ENCODE assay signal across 25 mouse cellular contexts in genomic region chr17:87794801-87795200, GRCm38 (mm10). TPM values are rescaled to one million over a fixed set of nuclear protein-coding genes. Genes with fewer than 3 reads are reported as not detected.
DNase-seq lines count a peak whose midpoint lies in the region; ATAC-seq and TF ChIP-seq lines count a peak whose summit lies in the region.
"Had no signal": no experiment of that assay in that cellular context is flagged by ENCODE, and none has a peak within 500 bp of the region (broad histone marks: within the 10 kb centered on the region; RNA-seq: fewer than 3 reads in every experiment).

No protein-coding gene starts in this region.

- no peak overlapping the region for H3K4me2 ChIP-seq in liver, postnatal 0 days (ENCODE audit: low read depth, low read length)
- no peak overlapping the region for H3K4me2 ChIP-seq in liver, embryonic 11.5 days
- H3K4me2 ChIP-seq: hindbrain, embryonic 12.5 days; liver, embryonic 15.5 days had no signal

- no peak for ATAC-seq in liver, postnatal 0 days
- no peak for ATAC-seq in liver, embryonic 11.5 days (replicated peaks; ENCODE audit: low FRiP score)
- ATAC-seq: activated CD4-positive, CD25-positive, alpha-beta regulatory T cell, adult 4 months; forebrain, embryonic 14.5 days; inflammation-experienced regulatory T-cells, adult 6 months; lung, postnatal 0 days had no signal

- no peaks in the 10 kb centered on the region for H3K36me3 ChIP-seq in liver, postnatal 0 days (replicated peaks; ENCODE audit: insufficient read depth, low read length)
- no peaks in the 10 kb centered on the region for H3K36me3 ChIP-seq in liver, embryonic 11.5 days (ENCODE audit: control insufficient read depth, insufficient read depth, low read length)
- H3K36me3 ChIP-seq: embryonic facial prominence, embryonic 10.5 days; G1E; hindbrain, embryonic 12.5 days; liver, embryonic 15.5 days had no signal

- no peak for TF ChIP-seq EP300 in liver, postnatal 0 days (IDR thresholded peaks at IDR 0.05; ENCODE audit: low read depth)

- peaks cover 19% of the 10 kb centered on the region for H3K4me1 ChIP-seq in liver, postnatal 0 days (ENCODE audit: insufficient read depth)
- H3K4me1 ChIP-seq in liver, embryonic 11.5 days (replicated peaks; ENCODE audit: control insufficient read depth, insufficient read depth, low read length), result peaks cover 3% of the 10 kb centered on the region

- WGBS in liver, postnatal 0 days (ENCODE audit: insufficient replicate concordance), result 67% methylated on average over 5 of the region's 5 CpGs
- WGBS in liver, embryonic 11.5 days, result 68% methylated on average over 5 of the region's 5 CpGs

- no peak overlapping the region for H3K4me3 ChIP-seq in liver, postnatal 0 days (ENCODE audit: low read depth, low read length)
- H3K4me3 ChIP-seq in liver, embryonic 11.5 days (ENCODE audit: low read depth, low read length), result no peak overlapping the region
- H3K4me3 ChIP-seq: embryonic facial prominence, embryonic 10.5 days; hindbrain, embryonic 12.5 days; liver, embryonic 15.5 days; myocyte had no signal

- TF ChIP-seq CTCF in liver, postnatal 0 days (IDR thresholded peaks at IDR 0.05; ENCODE audit: low read depth), result no peak

- H3K9ac ChIP-seq in liver, postnatal 0 days (replicated peaks), result no peak overlapping the region
- H3K9ac ChIP-seq in liver, embryonic 11.5 days (ENCODE audit: low read depth, low read length), result no peak overlapping the region
- H3K9ac ChIP-seq: hindbrain, embryonic 12.5 days; liver, embryonic 15.5 days had no signal

- no peak overlapping the region for H3K27ac ChIP-seq in liver, postnatal 0 days (ENCODE audit: low read depth)
- H3K27ac ChIP-seq in liver, embryonic 11.5 days (ENCODE audit: low read depth, low read length), result no peak overlapping the region
- H3K27ac ChIP-seq: embryonic facial prominence, embryonic 10.5 days; hindbrain, embryonic 12.5 days; liver, embryonic 15.5 days had no signal

- peaks cover 51% of the 10 kb centered on the region for H3K27me3 ChIP-seq in liver, postnatal 0 days (ENCODE audit: insufficient read depth, low read length)
- peaks cover 52% of the 10 kb centered on the region for H3K27me3 ChIP-seq in liver, embryonic 11.5 days (replicated peaks; ENCODE audit: control insufficient read depth, insufficient read depth, low read length)

- no peaks in the 10 kb centered on the region for H3K9me3 ChIP-seq in liver, postnatal 0 days (ENCODE audit: low read length)
- no peaks in the 10 kb centered on the region for H3K9me3 ChIP-seq in liver, embryonic 11.5 days (ENCODE audit: control insufficient read depth, low read length)
- H3K9me3 ChIP-seq: embryonic facial prominence, embryonic 10.5 days; hindbrain, embryonic 12.5 days; liver, embryonic 15.5 days had no signal

- DNase-seq in cerebellum, adult 11-12 months, result peak; percentile 70
- DNase-seq in cerebellum, postnatal 4 days (ENCODE audit: low spot score in 2 of 2), result no peak
- DNase-seq in liver, postnatal 0 days, result peak; percentile 10
- DNase-seq in liver, embryonic 11.5 days (ENCODE audit: low spot score), result no peak
- peak; percentile 13 for DNase-seq in A20 (ENCODE audit: low read depth, low spot score)
- DNase-seq in cerebellum, adult 9-11 months, result peak; percentile 75
- no peak for DNase-seq in kidney, adult 9 months
- DNase-seq in left cerebral cortex, adult 18-20 months (ENCODE audit: low spot score in 2 of 2), result no peak
- DNase-seq: adrenal gland, postnatal 10 days; gastrocnemius, postnatal 25 days; heart, postnatal 10 days; kidney, adult 2 months; kidney, postnatal 14 days; midbrain, embryonic 14.5 days; thymus, adult 18-20 months had no signal

RNA-seq across cellular contexts. Expression of gene Kcnk12, which starts 3.0 kb away (rescaled TPM):
- 0.52 and 1.2 TPM in 2 replicates for polyA plus RNA-seq in liver, postnatal 0 days (2015; fragmentation: Nextera tagmentation; extraction: Ambion mirVana)
- polyA plus RNA-seq in liver, embryonic 11.5 days (2014; fragmentation: Nextera tagmentation; extraction: Ambion mirVana), result 0.64 and 0.86 TPM in 2 replicates
- total RNA-seq in left cerebral cortex, adult 18-20 months (2021), result 10 to 100 TPM; 30.1 to 33.8 TPM
- total RNA-seq: G1E; gastrocnemius, postnatal 25 days had no signal
- polyA plus RNA-seq: activated CD4-positive, CD25-positive, alpha-beta regulatory T cell, adult 4 months; G1E; inflammation-experienced regulatory T-cells, adult 6 months; kidney, adult 2 months; urinary bladder, adult 2 months had no signal

Comparison
In these comparisons a context has a peak if more than half of its experiments do, and no peak if none do; other contexts are left out.
1. DNase-seq: peak in cerebellum, adult 11-12 months (single experiment), liver, postnatal 0 days (single experiment), A20 (single experiment) and cerebellum, adult 9-11 months (single experiment); none in cerebellum, postnatal 4 days (0 of 2), liver, embryonic 11.5 days (single experiment), kidney, adult 9 months (single experiment) and left cerebral cortex, adult 18-20 months (0 of 2).